Mouse (Mus musculus): ENCODE measurements at regions not wholly inside any gene's neighbourhood (a gene's known extent, or its start where the extent isn't known, plus 50 kb on each side); places are given as distances from the start of the nearest gene placed in this dataset.

DNA sequence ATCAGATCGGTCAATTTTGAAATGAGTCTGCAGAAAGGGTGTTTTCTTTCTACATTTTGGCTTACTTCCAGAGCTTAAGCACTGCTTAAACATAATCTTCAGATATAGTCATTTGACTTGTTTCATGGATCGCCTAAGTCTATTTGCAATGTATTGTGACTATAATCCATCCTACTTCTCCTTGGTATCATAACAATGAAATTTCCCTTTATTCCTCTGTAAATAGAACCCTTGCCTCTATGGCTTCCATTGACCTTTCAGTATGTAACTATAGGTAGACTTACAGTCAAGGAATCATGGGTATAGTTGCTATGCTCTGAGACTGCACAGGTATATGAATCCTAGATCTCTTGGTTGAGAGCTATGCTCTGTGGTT, 509.0 kb upstream of the Cited2 start:
- intact Hi-C loops (cut with DNase I) = no loop called here
- no peak for DNase-seq (ENCODE audit: low spot score in 2 of 2)

DNA sequence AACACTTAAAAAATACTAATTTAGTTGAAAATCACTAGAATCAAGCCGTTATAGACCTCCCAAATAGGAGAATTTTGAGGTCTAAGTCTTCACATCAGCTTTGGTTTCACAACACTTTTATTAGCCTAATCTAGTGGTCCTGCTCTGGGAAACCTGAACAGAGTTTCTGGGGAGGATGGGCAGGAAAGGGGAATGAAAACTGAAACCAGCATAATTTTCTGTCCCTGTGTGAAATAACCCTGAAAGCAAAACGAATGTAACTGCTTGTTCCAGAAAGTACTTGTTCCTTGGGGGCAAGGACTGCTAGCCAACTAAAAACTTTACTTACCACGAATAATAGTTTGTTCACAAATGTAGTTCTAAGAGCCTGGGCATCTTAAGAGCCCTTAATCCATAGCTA, 508.0 kb upstream of the Cited2 start:
- intact Hi-C loops (cut with DNase I) = no loop called here
- no peak for DNase-seq (ENCODE audit: low spot score in 2 of 2)

DNA sequence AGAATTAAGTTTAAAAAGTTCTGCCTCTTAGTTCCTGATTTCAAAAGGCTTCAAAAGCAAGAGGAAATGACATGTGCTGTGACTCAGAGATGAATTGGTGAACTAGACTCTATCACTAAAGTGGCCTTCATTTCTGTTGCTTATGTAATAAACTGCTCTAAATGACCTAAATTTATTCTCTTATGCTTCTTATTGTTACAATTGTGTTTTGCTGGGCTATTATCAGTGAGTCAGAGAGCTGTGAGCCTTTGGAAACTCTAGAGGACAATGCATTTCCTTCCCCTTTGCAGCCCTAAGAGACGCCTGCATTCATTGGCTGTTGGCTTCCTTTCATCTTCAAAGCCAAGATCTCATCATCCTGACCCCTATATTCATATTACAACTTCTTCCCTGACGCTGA, 501.5 kb upstream of the Cited2 start:
- intact Hi-C loops (cut with DNase I) = no loop called here
- DNase-seq (ENCODE audit: low spot score in 2 of 2) = no peak

DNA sequence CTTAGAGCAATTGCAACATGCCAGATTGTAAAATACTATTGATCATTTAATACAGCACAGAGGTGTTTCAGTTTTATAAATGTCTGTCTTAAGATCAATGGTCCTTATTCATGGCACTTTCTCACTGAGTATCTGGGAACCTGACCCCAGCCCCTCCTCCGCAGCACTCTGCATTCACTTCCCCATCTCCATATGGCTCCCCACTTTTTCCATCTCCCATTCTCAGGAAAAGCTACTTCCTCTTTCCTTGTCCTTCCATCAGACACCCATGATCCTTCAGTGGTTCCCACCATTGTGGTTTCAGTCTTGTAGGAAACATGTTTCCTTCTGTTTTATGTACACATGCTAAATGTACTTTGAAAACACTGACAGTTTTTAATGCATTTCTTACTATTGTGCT, 497.3 kb upstream of the Cited2 start:
- DNase-seq (ENCODE audit: low spot score in 2 of 2) = no peak
- intact Hi-C loops (cut with DNase I) = no loop called here

DNA sequence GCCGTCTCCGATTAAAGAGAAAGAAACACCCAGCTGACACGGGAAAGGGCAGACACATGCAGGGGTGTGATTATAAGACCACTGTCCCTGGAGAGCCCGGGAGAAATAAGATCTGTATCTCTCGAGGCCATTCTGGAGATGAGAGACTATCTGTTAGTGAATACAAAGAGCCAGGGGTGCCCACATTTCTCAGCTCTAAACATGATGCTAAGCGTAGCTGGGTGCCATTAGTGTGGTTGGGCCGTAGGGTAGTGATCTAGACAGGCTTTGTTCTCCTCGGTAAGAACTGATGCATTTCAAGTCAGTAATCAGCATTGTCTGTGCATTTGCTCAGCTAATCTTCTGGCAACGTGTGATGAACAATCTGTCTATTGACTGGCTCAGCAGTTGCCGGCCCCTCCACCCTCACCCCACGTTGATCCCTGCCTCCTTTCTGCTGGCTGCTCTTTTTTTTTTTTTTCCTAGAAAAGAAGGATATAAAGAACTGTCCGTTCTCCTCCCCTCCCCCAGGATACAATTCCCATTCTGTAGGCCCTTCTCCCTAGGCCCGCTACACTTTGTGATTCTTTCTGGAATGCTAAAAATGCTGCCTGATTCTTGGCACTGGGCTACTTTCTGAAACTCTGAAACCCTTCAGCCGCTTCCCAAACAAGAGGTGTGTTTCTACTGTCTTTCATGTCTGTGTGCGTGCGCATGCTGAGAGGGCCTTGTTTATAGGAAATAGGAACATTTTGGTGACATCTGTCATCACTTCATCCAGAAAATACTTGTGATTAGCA, 492.8 kb upstream of the Cited2 start:
- intact Hi-C loops (cut with DNase I) = no loop called here
- DNase-seq (ENCODE audit: low spot score in 2 of 2) = no peak

DNA sequence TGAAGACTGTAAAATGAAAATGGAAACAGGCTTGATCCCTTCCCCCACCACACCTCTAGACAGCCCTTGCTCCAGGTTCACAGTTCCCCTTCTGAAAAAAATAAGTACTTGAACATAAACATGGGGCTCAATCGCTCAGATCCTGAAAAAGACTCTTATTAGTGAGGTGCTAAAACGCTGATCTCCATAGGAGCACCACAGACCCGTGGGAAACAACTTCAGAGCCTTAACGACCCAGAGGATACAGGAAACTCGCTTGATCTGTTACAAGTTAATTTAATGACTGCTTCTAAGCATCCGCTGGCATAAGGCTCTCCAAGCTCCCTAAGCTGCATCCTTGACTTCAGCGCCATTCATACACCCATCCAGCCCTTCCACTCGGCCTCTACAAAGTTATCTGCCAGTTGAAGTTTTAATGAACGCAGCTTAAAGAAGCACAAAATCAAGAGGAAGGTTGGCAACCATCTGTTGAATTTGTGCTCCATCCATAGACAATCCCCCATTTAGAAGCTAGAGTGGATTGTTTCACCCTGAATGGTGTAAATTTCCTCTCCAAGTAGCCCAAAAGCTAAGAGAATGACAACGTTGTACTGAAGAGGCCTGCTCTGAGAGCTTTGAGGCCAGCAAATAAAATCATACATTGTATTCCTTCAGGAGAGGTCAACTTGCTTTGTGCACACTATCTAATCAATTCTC, 486.9 kb upstream of the Cited2 start:
- intact Hi-C loops (cut with DNase I) = no loop called here
- no peak for DNase-seq (ENCODE audit: low spot score in 2 of 2)

DNA sequence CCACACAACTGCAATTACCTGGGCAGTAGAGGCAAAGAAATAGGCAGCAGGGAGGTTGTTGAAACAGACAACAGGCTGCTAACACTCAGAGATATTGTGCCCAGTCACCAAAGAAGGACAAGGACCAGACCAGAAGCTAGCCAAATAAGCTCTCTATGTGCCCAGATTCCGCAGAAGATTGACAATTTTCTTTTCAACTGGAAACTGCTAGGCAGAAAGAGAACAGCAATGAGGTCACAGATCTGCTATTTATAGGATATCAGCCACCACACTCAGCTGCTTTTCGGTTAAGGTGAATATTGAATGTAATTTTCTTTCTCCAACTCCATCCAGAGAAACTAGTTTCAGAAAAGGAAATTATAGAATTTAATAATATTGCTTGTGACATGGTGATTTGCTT, 486.3 kb upstream of the Cited2 start:
- intact Hi-C loops (cut with DNase I) = no loop called here

DNA sequence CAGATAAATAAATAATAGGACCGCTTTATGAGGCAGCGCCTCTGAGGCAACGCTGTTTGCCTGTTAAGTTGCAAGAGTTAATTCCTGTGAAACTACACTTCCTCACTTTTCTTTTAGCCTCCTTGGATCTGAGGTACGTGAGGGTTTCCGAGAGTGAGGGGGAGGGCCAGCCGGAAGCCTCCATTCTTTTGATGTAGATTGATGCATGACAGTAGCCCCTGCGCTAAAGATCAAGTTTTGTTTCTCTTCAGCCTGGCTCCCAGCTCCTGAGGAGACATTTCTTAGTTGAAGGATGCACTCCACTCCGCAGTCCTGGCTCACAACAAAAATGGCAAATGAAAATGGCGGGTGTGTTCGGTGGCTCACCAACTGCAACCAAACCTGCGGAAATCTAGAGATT, 485.6 kb upstream of the Cited2 start:
- no peak for DNase-seq (ENCODE audit: low spot score in 2 of 2)
- intact Hi-C loops (cut with DNase I) = no loop called here

More for the DNA sequence above, 486.3 kb upstream of the Cited2 start:
- no peak for DNase-seq (ENCODE audit: low spot score in 2 of 2)

DNA sequence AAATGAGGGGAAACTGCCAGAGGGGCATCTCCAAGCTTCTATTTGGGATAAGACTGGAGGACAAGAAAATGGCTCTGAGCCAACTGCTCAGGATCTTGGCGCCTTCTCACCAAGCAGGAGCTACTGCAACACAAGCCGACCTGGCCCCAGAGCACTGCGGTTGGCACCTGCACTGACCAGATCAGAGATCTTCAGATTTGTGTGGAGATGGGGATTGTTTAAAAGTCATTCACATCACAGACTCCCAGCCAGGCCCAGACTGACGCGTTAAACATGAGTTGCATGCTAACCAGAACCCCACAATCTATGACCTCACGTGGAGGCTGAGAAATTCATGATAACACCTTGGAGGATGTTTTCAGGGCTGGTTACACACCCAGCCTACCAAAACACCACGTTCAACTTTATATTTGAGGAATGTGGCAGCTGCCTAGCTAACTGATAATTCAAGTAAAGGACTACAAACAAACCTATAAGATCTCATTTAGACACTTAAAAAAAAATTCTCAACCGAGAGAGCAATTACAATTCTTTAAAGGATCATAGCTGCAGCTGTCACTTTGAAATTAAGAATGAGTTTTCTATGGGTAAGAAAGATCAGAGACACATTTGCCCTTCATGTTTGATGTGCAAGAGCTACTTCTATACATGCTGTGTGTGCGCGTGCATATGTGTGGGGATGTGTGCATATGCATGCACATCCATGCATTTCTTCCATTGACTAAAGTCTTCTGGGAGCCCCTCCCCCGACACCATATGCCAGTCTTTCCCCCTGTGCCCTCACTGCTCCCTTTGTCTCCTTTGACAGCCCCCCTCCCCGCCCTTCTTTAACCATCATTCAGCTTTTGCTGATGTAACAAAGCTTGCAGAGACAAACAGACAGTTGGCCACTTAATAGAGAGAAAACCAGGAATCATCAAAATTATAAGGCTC, 484.8 kb upstream of the Cited2 start:
- intact Hi-C loops (cut with DNase I) = no loop called here
- no peak for DNase-seq (ENCODE audit: low spot score in 2 of 2)

DNA sequence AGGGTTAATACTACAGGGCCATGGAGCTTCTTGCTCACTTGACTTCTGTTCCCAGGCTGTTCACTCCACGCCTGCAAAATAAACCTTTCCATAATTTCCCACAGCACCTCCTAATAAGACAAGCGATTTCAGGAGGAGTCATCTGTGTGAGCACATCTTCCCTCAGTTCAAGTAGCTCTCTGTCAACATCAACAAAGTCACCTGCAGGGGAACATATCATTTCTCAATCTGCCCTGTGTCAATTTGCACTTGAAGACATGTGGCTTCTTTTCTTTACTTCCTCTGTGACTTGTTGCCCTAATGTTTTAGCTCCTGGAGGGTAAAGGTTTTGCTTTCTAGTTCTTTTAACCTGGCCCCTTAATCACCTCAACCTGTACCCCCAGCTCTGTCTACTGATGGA, 474.7 kb upstream of the Cited2 start:
- no peak for DNase-seq (ENCODE audit: low spot score in 2 of 2)
- intact Hi-C loops (cut with DNase I) = no loop called here

DNA sequence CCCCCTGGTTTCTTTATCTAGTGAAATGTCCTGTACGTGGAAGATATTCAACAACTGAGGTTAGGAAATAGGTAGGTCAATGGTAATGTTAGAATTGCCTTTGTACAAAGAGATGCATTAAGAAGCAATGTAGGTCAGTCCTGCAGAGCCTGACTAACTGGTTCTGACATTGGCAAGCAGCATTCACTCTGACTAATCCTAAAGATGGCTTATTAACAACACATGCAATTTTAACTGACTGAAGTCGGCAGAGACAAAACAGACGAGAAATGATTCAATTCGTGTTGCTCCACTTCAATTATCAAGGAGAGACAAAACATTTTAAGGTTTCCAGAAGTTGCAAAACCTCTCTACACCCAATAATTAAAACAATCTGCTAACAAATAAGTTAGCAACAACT, 470.0 kb upstream of the Cited2 start:
- intact Hi-C loops (cut with DNase I) = no loop called here

DNA sequence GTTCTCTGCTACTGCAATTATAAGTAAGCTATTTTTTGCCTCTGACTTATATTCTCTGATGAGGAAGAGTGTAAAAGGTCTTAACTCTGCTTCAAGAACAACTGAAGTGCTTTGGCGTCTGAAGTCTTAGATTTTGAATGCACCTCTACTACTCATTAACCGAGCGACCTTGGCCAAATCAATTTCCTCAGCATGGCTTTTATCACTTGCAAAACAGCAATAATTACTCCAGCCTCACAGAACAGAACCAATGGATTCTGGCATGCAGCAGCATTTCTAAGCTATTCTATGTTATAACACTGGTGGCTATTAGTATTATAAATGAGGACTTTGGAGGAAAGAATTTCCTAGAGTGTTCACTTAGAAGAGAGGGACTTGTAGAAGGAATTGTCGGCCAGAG, 462.9 kb upstream of the Cited2 start:
- DNase-seq (ENCODE audit: low spot score in 2 of 2) = no peak
- intact Hi-C loops (cut with DNase I) = no loop called here

More for the DNA sequence above, 470.0 kb upstream of the Cited2 start:
- DNase-seq (ENCODE audit: low spot score in 2 of 2) = no peak

DNA sequence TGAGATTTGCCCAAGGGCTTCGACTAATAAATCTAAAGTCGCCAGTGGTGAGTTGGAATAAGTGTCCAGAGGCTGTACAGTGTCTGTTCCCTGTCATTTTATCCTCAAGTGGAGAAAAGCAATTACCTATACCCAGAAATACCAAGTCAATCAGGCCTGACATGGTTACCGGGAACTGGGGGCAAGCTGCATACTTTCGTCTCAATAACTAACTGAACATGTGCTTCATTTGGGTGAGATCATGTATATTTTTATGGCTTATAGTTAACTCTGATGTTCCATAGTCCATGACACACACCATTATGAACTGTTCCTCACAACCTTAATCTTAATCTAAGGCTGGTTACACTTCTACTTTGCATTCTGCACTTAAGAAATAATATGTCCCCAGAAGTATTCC, 462.4 kb upstream of the Cited2 start:
- intact Hi-C loops (cut with DNase I) = no loop called here
- no peak for DNase-seq (ENCODE audit: low spot score in 2 of 2)

DNA sequence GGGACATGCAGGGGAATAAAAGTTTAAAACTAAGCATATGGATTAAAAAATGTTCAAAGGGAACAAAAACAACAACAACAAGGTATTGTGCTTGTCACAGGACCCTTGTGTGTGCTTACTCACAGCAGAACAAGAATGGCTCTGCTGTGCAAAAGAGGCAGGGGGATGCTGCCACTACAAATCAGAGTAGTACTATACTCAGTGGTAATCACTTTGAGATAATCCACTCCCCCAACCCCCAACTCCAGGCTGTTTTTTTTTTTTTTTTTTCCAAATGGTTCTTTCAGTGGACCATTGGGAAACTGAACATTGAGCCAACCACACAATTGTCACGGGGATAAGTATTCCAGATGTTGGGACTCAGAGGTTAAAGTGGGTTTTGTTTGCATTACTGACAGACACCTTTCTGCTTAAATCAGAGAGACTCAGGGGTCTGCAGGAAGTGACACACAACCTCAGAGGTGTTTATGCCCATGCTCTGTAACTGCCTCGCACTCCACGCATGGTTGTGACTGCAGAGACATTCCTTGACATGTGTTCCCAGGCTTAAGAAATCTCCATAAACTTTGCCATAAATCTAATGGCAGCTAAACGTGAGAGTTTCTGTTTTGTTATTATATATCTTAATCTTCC, 461.7 kb upstream of the Cited2 start:
- intact Hi-C loops (cut with DNase I) = no loop called here
- no peak for DNase-seq (ENCODE audit: low spot score in 2 of 2)

DNA sequence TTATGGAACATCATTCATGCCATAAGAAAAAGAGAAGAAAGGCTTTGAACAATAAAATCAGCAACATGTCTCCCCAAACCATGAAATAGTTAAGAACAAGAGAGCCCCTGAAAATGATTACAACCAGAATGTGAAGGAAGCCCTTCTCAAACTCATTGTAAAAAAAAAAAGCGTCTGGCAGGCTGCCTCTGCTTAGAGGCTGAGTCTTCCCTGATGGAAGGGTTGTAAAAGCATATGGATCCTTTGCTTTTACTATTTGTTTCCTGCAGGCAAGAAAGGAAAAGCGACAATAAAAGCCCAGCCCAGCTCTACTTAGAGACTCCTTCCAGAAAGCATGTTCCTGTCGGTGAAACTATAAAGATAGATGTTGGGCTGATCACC, 461.2 kb upstream of the Cited2 start:
- intact Hi-C loops (cut with DNase I) = no loop called here
- no peak for DNase-seq (ENCODE audit: low spot score in 2 of 2)

DNA sequence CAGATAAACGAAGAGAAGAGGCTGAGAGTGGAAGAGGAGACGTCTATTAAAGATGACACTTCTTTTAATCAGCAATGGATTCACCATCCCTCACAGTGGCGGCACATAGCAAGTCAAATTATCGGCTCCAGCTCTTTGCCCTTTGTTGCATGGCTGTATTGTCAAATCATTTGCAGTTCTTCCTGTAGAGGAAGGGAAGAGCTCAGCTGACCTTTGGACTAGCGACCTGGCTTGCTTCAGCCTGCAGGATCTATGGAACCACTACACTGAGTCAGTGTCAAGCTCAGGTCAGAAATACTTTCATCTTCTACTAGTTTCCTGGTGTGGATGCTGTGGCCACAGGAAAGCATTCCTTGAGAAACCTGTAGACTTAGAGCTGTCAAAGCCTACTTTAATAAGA, 450.4 kb upstream of the Cited2 start:
- intact Hi-C loops (cut with DNase I) = no loop called here
- no peak for DNase-seq (ENCODE audit: low spot score in 2 of 2)

DNA sequence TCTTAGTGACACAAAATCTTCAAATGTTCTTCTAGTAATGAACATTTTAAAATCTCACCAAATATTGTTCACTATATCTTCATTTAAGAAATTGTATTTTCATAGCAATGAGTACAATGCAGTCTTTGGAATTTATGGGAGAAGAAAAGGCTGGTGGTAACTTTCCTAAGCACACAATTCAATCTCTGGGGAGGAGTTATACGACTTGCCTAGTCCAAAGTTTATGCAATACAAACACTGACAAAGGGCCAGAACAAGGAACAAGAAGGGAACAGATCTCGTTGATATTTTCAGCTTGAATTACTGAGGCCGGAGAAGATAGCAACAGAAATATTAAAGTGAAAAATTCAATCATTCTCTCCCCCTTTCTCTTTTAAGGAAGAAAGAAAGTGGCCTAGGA, 449.2 kb upstream of the Cited2 start:
- intact Hi-C loops (cut with DNase I) = no loop called here
- DNase-seq (ENCODE audit: low spot score in 2 of 2) = no peak

DNA sequence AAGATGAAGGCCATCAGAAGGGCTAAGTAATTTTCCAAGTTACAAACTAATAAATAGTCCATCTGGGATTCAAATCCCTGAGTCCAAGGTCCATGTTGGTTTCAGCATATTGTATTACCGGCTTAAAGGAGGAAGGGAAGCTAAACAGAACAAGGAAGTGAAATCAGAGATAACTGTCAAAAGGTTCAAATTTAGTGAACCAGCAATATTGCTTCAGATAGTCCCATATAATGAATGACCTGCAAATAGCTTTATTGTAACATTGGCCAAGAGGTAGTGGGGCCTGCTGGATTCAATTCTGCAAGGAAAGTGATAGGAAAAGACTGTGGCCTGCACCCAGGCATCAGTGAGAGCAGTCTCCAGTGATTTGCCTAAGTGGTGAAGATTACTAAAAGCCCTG, 447.8 kb upstream of the Cited2 start:
- intact Hi-C loops (cut with DNase I) = no loop called here
- no peak for DNase-seq (ENCODE audit: low spot score in 2 of 2)

DNA sequence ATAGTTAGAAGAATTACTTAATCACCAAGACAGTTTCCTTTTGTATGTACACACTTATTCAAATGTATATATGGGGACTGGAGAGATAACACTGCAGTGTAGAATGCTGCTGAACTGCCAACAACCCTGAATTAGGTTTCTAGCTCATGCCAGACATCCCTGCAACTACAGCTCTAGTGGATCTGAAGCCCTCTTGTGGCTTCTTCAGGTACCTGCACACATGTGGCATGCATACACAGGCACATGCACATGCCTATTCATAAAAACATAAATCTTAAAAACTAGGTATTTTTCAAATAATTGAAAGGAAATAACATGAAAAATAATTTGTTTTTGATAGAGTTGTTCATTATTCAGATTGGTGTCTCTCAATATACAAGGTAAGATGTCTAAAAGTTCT, 445.1 kb upstream of the Cited2 start:
- no peak for DNase-seq (ENCODE audit: low spot score in 2 of 2)
- intact Hi-C loops (cut with DNase I) = no loop called here

DNA sequence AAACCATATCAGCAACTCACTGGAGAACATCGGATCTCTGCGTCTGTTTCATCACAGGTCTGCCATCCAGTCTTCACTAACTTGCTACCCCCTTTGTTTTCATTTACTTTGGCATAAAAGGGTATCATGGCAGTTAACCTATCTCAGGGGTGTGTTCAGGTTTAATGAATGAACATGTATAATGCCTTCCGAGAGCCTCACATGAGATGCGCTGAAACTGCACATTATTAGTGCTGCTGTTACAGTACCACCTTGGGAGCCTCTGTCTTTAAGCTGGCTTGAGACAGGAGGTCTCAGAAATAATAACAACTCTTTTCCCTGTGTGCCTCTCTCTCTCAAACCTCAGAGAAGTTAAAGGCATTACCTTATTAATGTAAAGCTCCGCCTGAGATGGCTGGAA, 438.2 kb upstream of the Cited2 start:
- DNase-seq (ENCODE audit: low spot score in 2 of 2) = no peak
- intact Hi-C loops (cut with DNase I) = no loop called here
